Mouse (Mus musculus) forebrain, embryonic 15.5 days (tissue): Measurements from ENCODE around the gene Grb10. TPM values are rescaled to one million over a fixed set of nuclear protein-coding genes. Genes with fewer than 3 reads are reported as not detected.

ENCODE experiments used
- ATAC-seq: fragments of 200-750 bp; cut with Nextera tagmentation; replicated peaks from 2 replicates; pipeline ENCODE4 v1.8.0; 2017; ENCODE audit warnings: mild to moderate bottlenecking, moderate TSS enrichment, moderate library complexity
- H3K27ac ChIP-seq: fragments of 300-500 bp; sonication (generic); replicated peaks from 2 replicates; pipeline ENCODE4 v1.5.1; 2015; ENCODE audit warnings: mild to moderate bottlenecking, inconsistent platforms
- H3K27me3 ChIP-seq: fragments of 300-500 bp; sonication (generic); 2 replicates; pipeline ENCODE4 v1.6.1; 2015; ENCODE audit warnings: inconsistent platforms
- H3K36me3 ChIP-seq: fragments of 300-500 bp; sonication (generic); 2 replicates; pipeline ENCODE4 v1.6.1; 2015; ENCODE audit warnings: mild to moderate bottlenecking, inconsistent platforms
- H3K4me1 ChIP-seq: fragments of 300-500 bp; sonication (generic); 2 replicates; pipeline ENCODE4 v1.6.1; 2015; ENCODE audit warnings: inconsistent platforms
- H3K4me2 ChIP-seq: fragments of 300-500 bp; sonication (generic); replicated peaks from 2 replicates; pipeline ENCODE4 v1.6.1; 2015; ENCODE audit warnings: mild to moderate bottlenecking, inconsistent platforms
- H3K4me3 ChIP-seq: fragments of 300-500 bp; sonication (generic); 2 replicates; pipeline ENCODE4 v1.5.1; 2015; ENCODE audit warnings: mild to moderate bottlenecking, inconsistent platforms
- H3K9ac ChIP-seq: fragments of 300-500 bp; sonication (generic); replicated peaks from 2 replicates; pipeline ENCODE4 v1.6.1; 2015; ENCODE audit warnings: mild to moderate bottlenecking, inconsistent platforms
- H3K9me3 ChIP-seq: fragments of 300-500 bp; sonication (generic); 2 replicates; pipeline ENCODE4 v1.6.1; 2016; ENCODE audit warnings: inconsistent platforms
- WGBS: fragments of 180-500 bp; shearing (Covaris S2); methylation state at CpG from one replicate; pipeline ENCODE4 v1.1.7; 2015; ENCODE audit warnings: mixed read lengths; 5-methylcytosine and 5-hydroxymethylcytosine counted together
- polyA plus RNA-seq: library from polyadenylated mRNA; unstranded; fragments of >200 nt; fragmentation: Nextera tagmentation; extraction: Ambion mirVana; gene quantifications from 2 replicates; pipeline ENCODE4 v1.2.1, GENCODE M21; 2015

Gene Grb10
- polyA plus RNA-seq, 1 experiment from 2014 or later = 97.9 TPM

DNA sequence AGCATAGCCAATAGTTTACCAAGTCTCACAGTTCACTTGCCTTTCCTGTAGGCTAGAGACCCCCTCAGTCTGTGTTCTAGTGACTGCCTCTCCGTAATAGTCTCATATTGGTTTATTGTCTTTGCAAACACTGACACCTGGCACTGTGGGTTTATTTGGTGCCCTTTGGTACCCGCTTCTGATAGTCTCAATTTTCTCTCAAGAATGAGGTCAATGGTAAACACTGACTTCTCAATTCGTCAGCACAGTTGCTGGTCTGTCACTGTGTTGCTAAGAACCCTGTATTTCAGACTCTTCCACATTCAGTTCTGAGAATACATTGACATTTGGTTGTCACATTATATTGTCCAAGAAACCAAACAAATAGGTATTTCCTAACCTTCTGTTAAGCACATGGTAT, 150.4 kb downstream of the Grb10 start:
- Histone ChIP-seq H3K27me3 (no peaks in the 10 kb centered on the region), H3K9ac (no peak overlapping the region), H3K9me3 (no peaks in the 10 kb centered on the region), H3K4me1 (0 out of 2 replicates have a peak, but pooled peaks cover 3% of the 10 kb centered on the region), H3K4me3 (no peak overlapping the region), H3K36me3 (no peaks in the 10 kb centered on the region), H3K27ac (no peak overlapping the region), H3K4me2 (no peak overlapping the region)
- no peak for ATAC-seq
- 77% methylated on average over 3 of the region's 3 CpGs for WGBS

- H3K36me3 ChIP-seq = no peaks in the 10 kb centered on the region
- no peak overlapping the region for H3K9ac ChIP-seq
- no peak overlapping the region for H3K4me2 ChIP-seq
- no peaks in the 10 kb centered on the region for H3K27me3 ChIP-seq
- no peak overlapping the region for H3K4me3 ChIP-seq
- WGBS = 61% methylated on average over 4 of the region's 4 CpGs
- H3K9me3 ChIP-seq = no peaks in the 10 kb centered on the region
- no peak for ATAC-seq
- H3K27ac ChIP-seq = no peak overlapping the region
- H3K4me1 ChIP-seq = 0 out of 2 replicates have a peak, but pooled peaks cover 3% of the 10 kb centered on the region
These were observed 152.0 kb downstream of the Grb10 start for GRCm38 (mm10) chr11:11886403-11886998.

GRCm38 (mm10) chr11:11885921-11886320, 152.6 kb downstream of the Grb10 start:
- no peaks in the 10 kb centered on the region for H3K27me3 ChIP-seq
- no peak overlapping the region for H3K4me2 ChIP-seq
- no peaks in the 10 kb centered on the region for H3K36me3 ChIP-seq
- no peak overlapping the region for H3K27ac ChIP-seq
- no peaks in the 10 kb centered on the region for H3K9me3 ChIP-seq
- 9% methylated on average over 3 of the region's 3 CpGs for whole genome bisulfite sequencing
- no peak overlapping the region for H3K4me3 ChIP-seq
- no peak overlapping the region for H3K9ac ChIP-seq
- H3K4me1 ChIP-seq = 0 out of 2 replicates have a peak, but pooled peaks cover 3% of the 10 kb centered on the region
- no peak for ATAC-seq

DNA sequence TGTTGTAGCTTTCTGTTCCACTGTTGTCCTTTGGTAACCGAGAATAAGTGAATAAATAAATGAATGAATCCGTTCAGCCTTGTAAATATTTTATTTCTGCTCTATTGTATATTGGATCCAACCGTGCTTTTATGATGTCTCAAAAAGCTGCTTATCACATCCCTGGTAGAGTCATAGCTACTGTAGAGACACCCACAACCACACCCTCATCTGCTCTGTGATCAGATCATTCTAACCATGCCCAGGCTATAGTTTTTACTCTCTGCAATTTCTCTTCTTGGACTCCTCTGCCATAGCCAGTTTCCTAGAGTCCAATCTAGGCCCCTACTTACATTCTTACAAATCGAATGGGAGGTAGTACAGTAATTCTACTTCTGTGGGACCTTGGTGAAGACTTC, 153.2 kb downstream of the Grb10 start:
- Histone ChIP-seq H3K27ac (no peak overlapping the region), H3K27me3 (no peaks in the 10 kb centered on the region), H3K4me1 (0 out of 2 replicates have a peak, but pooled peaks cover under 1% of the 10 kb centered on the region), H3K9me3 (no peaks in the 10 kb centered on the region), H3K36me3 (no peaks in the 10 kb centered on the region), H3K4me3 (no peak overlapping the region), H3K4me2 (no peak overlapping the region), H3K9ac (no peak overlapping the region)
- 78% methylated on average over 4 of the region's 4 CpGs for WGBS
- no peak for ATAC-seq

DNA sequence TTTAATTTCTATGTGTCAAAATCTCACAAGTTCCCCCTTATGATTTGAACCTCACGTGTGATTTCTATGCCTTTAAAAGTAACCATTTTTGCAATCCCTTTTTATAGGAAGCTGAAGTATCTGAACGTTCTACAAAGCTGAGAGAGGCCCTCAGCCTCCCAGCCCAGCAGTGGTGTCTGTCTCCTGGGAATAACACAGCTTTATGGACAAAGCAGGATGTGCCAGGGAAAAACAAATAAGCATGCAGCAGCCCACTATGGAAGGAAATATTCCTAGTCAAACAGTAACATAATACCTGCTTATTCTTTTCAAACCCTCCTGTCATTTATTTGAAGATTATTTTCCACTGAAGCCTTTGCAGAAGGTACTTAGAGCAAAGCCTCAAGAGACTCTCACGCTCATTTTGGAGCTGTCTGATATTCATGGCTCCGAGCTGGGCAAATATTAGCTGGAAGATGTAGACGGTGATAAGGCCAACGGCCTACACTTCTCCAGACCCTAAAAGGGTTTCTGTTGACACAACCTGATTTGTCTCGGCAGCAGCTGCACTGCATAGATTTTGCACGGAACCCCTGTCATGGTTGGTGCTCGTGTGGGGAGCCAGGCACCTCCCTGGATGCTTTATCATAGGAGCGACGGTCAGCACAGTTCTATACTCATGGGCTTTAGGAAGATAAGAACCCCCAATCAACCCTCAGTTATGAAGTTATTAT, 153.8 kb downstream of the Grb10 start:
- Histone ChIP-seq H3K4me2 (no peak overlapping the region), H3K27ac (no peak overlapping the region), H3K36me3 (no peaks in the 10 kb centered on the region), H3K4me3 (no peak overlapping the region), H3K27me3 (no peaks in the 10 kb centered on the region), H3K9ac (no peak overlapping the region), H3K9me3 (no peaks in the 10 kb centered on the region), H3K4me1 (no peaks in the 10 kb centered on the region)
- WGBS = 72% methylated on average over 11 of the region's 11 CpGs
- no peak for ATAC-seq

- WGBS = 33% methylated on average over 1 of the region's 1 CpGs
- Histone ChIP-seq H3K4me2 (no peak overlapping the region), H3K4me3 (no peak overlapping the region), H3K9ac (no peak overlapping the region), H3K9me3 (no peaks in the 10 kb centered on the region), H3K36me3 (no peaks in the 10 kb centered on the region), H3K4me1 (peaks cover 6% of the 10 kb centered on the region; the same call in 1 of the 2 replicates), H3K27ac (no peak overlapping the region), H3K27me3 (no peaks in the 10 kb centered on the region)
- ATAC-seq = no peak
These were observed 156.7 kb downstream of the Grb10 start for GRCm38 (mm10) chr11:11881783-11882155.

GRCm38 (mm10) chr11:11881026-11881782, 157.3 kb downstream of the Grb10 start:
- Histone ChIP-seq H3K4me2 (no peak overlapping the region), H3K27ac (no peak overlapping the region), H3K9me3 (no peaks in the 10 kb centered on the region), H3K27me3 (no peaks in the 10 kb centered on the region), H3K4me3 (no peak overlapping the region), H3K9ac (no peak overlapping the region), H3K36me3 (no peaks in the 10 kb centered on the region), H3K4me1 (peaks cover 6% of the 10 kb centered on the region; the same call in 1 of the 2 replicates)
- ATAC-seq = no peak
- 32% methylated on average over 13 of the region's 13 CpGs for WGBS

Other genes starting within 250 kb of the Grb10 start
- 26.1 and 29.9 TPM in 2 replicates for gene Fignl1, start 229.7 kb downstream of the Grb10 start, polyA plus RNA-seq
- gene Ddc, start 140.5 kb downstream of the Grb10 start, polyA plus RNA-seq = 3.2 and 6.9 TPM in 2 replicates